Mouse (Mus musculus) Muller cell, postnatal 12 days (primary cell): ENCODE results near the gene Kat5.

Source experiments
- DNase-seq: peaks from one replicate; pipeline ENCODE4 v3.0.0-alpha.2; 2015; ENCODE audit errors: inconsistent ontology term

Kat5 gene

GRCm38 (mm10) chr19:5629907-5630306 lies 19.9 kb upstream of the Kat5 start:
- DNase-seq: no peak

GRCm38 (mm10) chr19:5625311-5625710 lies 15.3 kb upstream of the Kat5 start:
- no peak for DNase-seq

GRCm38 (mm10) chr19:5621884-5622283 lies 11.8 kb upstream of the Kat5 start:
- no peak for DNase-seq

- DNase-seq: no peak
These were observed 10.0 kb upstream of the Kat5 start for GRCm38 (mm10) chr19:5620007-5620406.

GRCm38 (mm10) chr19:5614953-5615352 lies 4.9 kb upstream of the Kat5 start:
- DNase-seq: peak; percentile 35

GRCm38 (mm10) chr19:5612762-5613411 lies 2.9 kb upstream of the Kat5 start:
- no peak for DNase-seq

- no peak for DNase-seq
These were observed 1.9 kb upstream of the Kat5 start for GRCm38 (mm10) chr19:5611973-5612372.

- DNase-seq: no peak
These were observed 878 bp downstream of the Kat5 start for GRCm38 (mm10) chr19:5609171-5609546.

- DNase-seq: no peak
These were observed 1.3 kb downstream of the Kat5 start for GRCm38 (mm10) chr19:5608707-5609106.

- DNase-seq: no peak
These were observed 2.2 kb downstream of the Kat5 start for GRCm38 (mm10) chr19:5607705-5608410.

- no peak for DNase-seq
These were observed 3.8 kb downstream of the Kat5 start for GRCm38 (mm10) chr19:5606196-5606595.

- no peak for DNase-seq
These were observed 4.9 kb downstream of the Kat5 start for GRCm38 (mm10) chr19:5605126-5605525.

- DNase-seq: no peak
These were observed 6.4 kb downstream of the Kat5 start for GRCm38 (mm10) chr19:5603664-5604063.

- peak; percentile 81 for DNase-seq
These were observed 8.1 kb downstream of the Kat5 start, which contains the start of gene Rnaseh2c for GRCm38 (mm10) chr19:5601752-5602541. Gene Rnaseh2c, plus strand, starts transcription at chr19:5601873.

- no peak for DNase-seq
These were observed 10.8 kb downstream of the Kat5 start for GRCm38 (mm10) chr19:5599224-5599623.

- no peak for DNase-seq
These were observed 18.1 kb downstream of the Kat5 start for GRCm38 (mm10) chr19:5591888-5592287.

- DNase-seq: no peak
These were observed 20.9 kb downstream of the Kat5 start for GRCm38 (mm10) chr19:5589159-5589558.

- DNase-seq: no peak
These were observed 28.0 kb downstream of the Kat5 start for GRCm38 (mm10) chr19:5581995-5582394.

GRCm38 (mm10) chr19:5580776-5581175 lies 29.3 kb downstream of the Kat5 start:
- DNase-seq: no peak

- DNase-seq: no peak
These were observed 30.1 kb downstream of the Kat5 start for GRCm38 (mm10) chr19:5579971-5580370.

- DNase-seq: no peak
These were observed 34.7 kb downstream of the Kat5 start for GRCm38 (mm10) chr19:5575336-5575735.

- DNase-seq: no peak
These were observed 37.5 kb downstream of the Kat5 start for GRCm38 (mm10) chr19:5572331-5573125.
